Mouse (Mus musculus) heart, embryonic 13.5 days (tissue): ENCODE measurements around the gene Peli2. TPM values are rescaled to one million over a fixed set of nuclear protein-coding genes. Genes with fewer than 3 reads are reported as not detected.

Experiments used
- ATAC-seq: fragments of 200-750 bp; cut with Nextera tagmentation; 2 replicates; pipeline ENCODE4 v1.8.0; 2017; ENCODE audit warnings: moderate TSS enrichment; ENCODE audit not compliant: insufficient number of reproducible peaks, low FRiP score, low TSS enrichment; ENCODE audit errors: extremely low read depth
- H3K27ac ChIP-seq: fragments of 300-500 bp; sonication (generic); replicated peaks from 2 replicates; pipeline ENCODE4 v1.5.1; 2015; ENCODE audit warnings: moderate library complexity, mild to moderate bottlenecking, inconsistent platforms
- H3K27me3 ChIP-seq: fragments of 300-500 bp; sonication (generic); replicated peaks from 2 replicates; pipeline ENCODE4 v1.6.1; 2015; ENCODE audit warnings: mild to moderate bottlenecking, inconsistent platforms
- H3K36me3 ChIP-seq: fragments of 300-500 bp; sonication (generic); 2 replicates; pipeline ENCODE4 v1.6.1; 2015; ENCODE audit warnings: mild to moderate bottlenecking, inconsistent platforms
- H3K4me1 ChIP-seq: fragments of 300-500 bp; sonication (generic); 2 replicates; pipeline ENCODE4 v1.6.1; 2015; ENCODE audit warnings: inconsistent platforms
- H3K4me2 ChIP-seq: fragments of 300-500 bp; sonication (generic); 2 replicates; pipeline ENCODE4 v1.6.1; 2015; ENCODE audit warnings: inconsistent platforms, mild to moderate bottlenecking, moderate library complexity
- H3K4me3 ChIP-seq: fragments of 300-500 bp; sonication (generic); 2 replicates; pipeline ENCODE4 v1.5.1; 2015; ENCODE audit warnings: moderate library complexity, mild to moderate bottlenecking, inconsistent platforms
- H3K9ac ChIP-seq: fragments of 300-500 bp; sonication (generic); 2 replicates; pipeline ENCODE4 v1.6.1; 2015; ENCODE audit warnings: inconsistent platforms, mild to moderate bottlenecking, moderate library complexity
- H3K9me3 ChIP-seq: fragments of 300-500 bp; sonication (generic); 2 replicates; pipeline ENCODE4 v1.6.1; 2016; ENCODE audit warnings: inconsistent platforms
- WGBS: fragments of 180-500 bp; shearing (Covaris S2); methylation state at CpG from one replicate; pipeline ENCODE4 v1.1.7; 2015; ENCODE audit warnings: mixed read lengths; 5-methylcytosine and 5-hydroxymethylcytosine counted together
- polyA plus RNA-seq: library from polyadenylated mRNA; unstranded; fragments of >200 nt; fragmentation: Nextera tagmentation; extraction: Ambion mirVana; gene quantifications from 2 replicates; pipeline ENCODE4 v1.2.1, GENCODE M21; 2015

The Peli2 gene
- polyA plus RNA-seq, 1 experiment from 2014 or later = 2.9 TPM

- Histone ChIP-seq H3K4me2 (no peak overlapping the region), H3K9ac (no peak overlapping the region), H3K9me3 (no peaks in the 10 kb centered on the region), H3K4me3 (no peak overlapping the region), H3K4me1 (peaks cover 44% of the 10 kb centered on the region), H3K27me3 (peaks cover 79% of the 10 kb centered on the region), H3K27ac (no peak overlapping the region), H3K36me3 (no peaks in the 10 kb centered on the region)
- WGBS = 79% methylated on average over 3 of the region's 3 CpGs
- ATAC-seq = no peak
Measured at GRCm38 (mm10) chr14:48139409-48139808, 18.8 kb downstream of the Peli2 start.

DNA sequence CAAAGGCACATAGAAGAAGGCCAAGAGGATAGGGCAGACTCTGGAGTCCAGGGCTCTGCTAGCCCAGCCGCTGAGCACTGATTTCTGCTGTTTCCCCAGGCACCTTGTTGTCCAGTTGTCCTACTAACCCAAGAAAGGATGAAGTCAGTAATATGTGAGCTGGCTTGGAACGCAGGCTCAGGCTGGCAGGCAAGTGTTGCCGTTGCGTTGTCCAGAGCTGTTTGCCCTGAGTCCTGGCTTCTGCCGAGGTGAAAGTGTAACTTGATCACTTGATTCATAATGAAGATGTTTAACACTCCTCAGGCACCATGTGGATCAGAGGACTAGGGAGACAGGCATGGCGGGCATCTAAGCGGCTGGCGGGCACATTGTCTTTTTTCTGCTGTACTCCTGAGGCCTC is 21.1 kb downstream of the Peli2 start:
- H3K4me3 ChIP-seq = no peak overlapping the region
- peaks cover 82% of the 10 kb centered on the region for H3K27me3 ChIP-seq
- WGBS = 77% methylated on average over 8 of the region's 8 CpGs
- H3K4me2 ChIP-seq = no peak overlapping the region
- no peak for ATAC-seq
- H3K36me3 ChIP-seq = no peaks in the 10 kb centered on the region
- no peaks in the 10 kb centered on the region for H3K9me3 ChIP-seq
- peaks cover 33% of the 10 kb centered on the region for H3K4me1 ChIP-seq
- H3K27ac ChIP-seq = no peak overlapping the region
- no peak overlapping the region for H3K9ac ChIP-seq

- WGBS = 64% methylated on average over 10 of the region's 10 CpGs
- Histone ChIP-seq H3K4me3 (no peak overlapping the region), H3K36me3 (no peaks in the 10 kb centered on the region), H3K4me1 (peaks cover 23% of the 10 kb centered on the region), H3K9me3 (no peaks in the 10 kb centered on the region), H3K27me3 (peaks cover 80% of the 10 kb centered on the region), H3K4me2 (no peak overlapping the region), H3K9ac (no peak overlapping the region), H3K27ac (no peak overlapping the region)
- ATAC-seq = no peak
Measured at GRCm38 (mm10) chr14:48142696-48143095, 22.1 kb downstream of the Peli2 start.

DNA sequence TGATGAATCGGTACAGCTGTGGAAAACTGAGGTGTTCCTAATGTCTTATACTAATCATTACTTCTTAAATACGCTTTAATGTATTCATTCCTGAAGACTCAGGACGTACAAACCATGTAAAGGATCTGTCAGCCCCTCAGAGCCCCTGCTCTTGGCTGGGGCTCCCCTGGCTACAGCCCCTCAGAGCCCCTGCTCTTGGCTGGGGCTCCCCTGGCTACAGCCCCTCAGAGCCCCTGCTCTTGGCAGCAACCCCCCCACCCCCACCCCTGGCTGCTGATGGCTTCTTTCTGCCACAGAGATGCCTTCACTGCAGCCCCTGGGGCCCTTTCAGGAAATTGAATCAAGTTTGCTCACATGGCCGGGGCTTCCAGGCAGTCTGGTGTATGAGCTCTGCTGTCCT is 22.5 kb downstream of the Peli2 start:
- no peak overlapping the region for H3K9ac ChIP-seq
- H3K36me3 ChIP-seq = no peaks in the 10 kb centered on the region
- H3K4me1 ChIP-seq = peaks cover 22% of the 10 kb centered on the region
- no peaks in the 10 kb centered on the region for H3K9me3 ChIP-seq
- H3K27ac ChIP-seq = no peak overlapping the region
- ATAC-seq = no peak
- H3K4me3 ChIP-seq = no peak overlapping the region
- 53% methylated on average over 4 of the region's 4 CpGs for WGBS
- H3K27me3 ChIP-seq = peaks cover 78% of the 10 kb centered on the region
- no peak overlapping the region for H3K4me2 ChIP-seq

DNA sequence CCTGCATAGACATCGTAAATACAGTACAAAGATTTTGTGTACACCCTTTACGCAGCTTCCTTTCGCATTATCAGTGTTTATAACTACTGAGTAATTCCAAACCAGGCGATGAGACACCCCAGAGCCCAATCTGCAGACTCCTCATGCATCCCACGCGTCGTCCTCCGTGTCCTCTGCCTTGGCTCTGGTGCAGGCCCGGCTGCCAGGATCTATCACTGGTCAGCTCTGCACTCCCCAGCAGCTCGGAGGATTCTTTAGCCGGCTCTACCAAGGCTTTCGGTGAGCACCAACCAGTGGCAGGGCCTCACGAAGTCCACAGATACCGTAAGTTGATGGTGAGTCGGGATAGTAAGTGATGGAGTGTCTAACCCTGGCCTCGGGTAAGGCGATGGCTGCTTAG is 23.7 kb downstream of the Peli2 start:
- 54% methylated on average over 17 of the region's 17 CpGs for WGBS
- no peak for ATAC-seq

DNA sequence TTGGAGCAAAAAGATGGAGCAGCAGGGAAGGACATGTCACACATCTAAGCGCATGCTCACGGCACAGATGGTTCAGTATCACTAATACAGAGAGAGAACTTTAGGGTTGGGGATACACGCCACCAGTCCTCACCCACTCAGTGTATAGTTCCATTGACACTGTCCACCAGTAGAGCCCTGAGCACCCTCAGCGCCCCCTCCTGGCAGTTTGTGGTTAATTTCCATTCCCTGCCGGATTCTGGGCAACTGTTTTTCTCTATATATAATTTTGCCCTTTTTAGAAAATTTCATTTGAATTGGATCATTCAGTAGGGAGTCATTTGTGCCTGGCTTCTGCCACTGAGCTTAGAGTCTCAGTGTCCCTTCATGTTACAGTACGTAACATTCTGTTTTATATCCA is 27.1 kb downstream of the Peli2 start:
- H3K4me3 ChIP-seq = no peak overlapping the region
- 83% methylated on average over 6 of the region's 6 CpGs for WGBS
- H3K27me3 ChIP-seq = peaks cover 43% of the 10 kb centered on the region
- no peak overlapping the region for H3K9ac ChIP-seq
- no peak overlapping the region for H3K4me2 ChIP-seq
- no peaks in the 10 kb centered on the region for H3K9me3 ChIP-seq
- H3K36me3 ChIP-seq = no peaks in the 10 kb centered on the region
- H3K4me1 ChIP-seq = peaks cover 20% of the 10 kb centered on the region
- no peak overlapping the region for H3K27ac ChIP-seq
- ATAC-seq = no peak

More for the DNA sequence above, 23.7 kb downstream of the Peli2 start:
- Histone ChIP-seq H3K27ac (no peak overlapping the region), H3K4me3 (no peak overlapping the region), H3K4me1 (peaks cover 20% of the 10 kb centered on the region), H3K36me3 (no peaks in the 10 kb centered on the region), H3K27me3 (peaks cover 67% of the 10 kb centered on the region), H3K9ac (no peak overlapping the region), H3K4me2 (no peak overlapping the region), H3K9me3 (no peaks in the 10 kb centered on the region)

- 71% methylated on average over 6 of the region's 6 CpGs for WGBS
- Histone ChIP-seq H3K4me1 (peaks cover 11% of the 10 kb centered on the region), H3K4me2 (no peak overlapping the region), H3K9me3 (no peaks in the 10 kb centered on the region), H3K9ac (no peak overlapping the region), H3K27me3 (peaks cover 40% of the 10 kb centered on the region), H3K4me3 (no peak overlapping the region), H3K27ac (no peak overlapping the region), H3K36me3 (no peaks in the 10 kb centered on the region)
- ATAC-seq = no peak
Measured at GRCm38 (mm10) chr14:48148615-48149014, 28.0 kb downstream of the Peli2 start.

- H3K9me3 ChIP-seq = no peaks in the 10 kb centered on the region
- H3K27ac ChIP-seq = no peak overlapping the region
- H3K4me2 ChIP-seq = no peak overlapping the region
- H3K9ac ChIP-seq = no peak overlapping the region
- H3K27me3 ChIP-seq = peaks cover 39% of the 10 kb centered on the region
- 80% methylated on average over 9 of the region's 9 CpGs for WGBS
- ATAC-seq = no peak
- H3K4me3 ChIP-seq = no peak overlapping the region
- H3K4me1 ChIP-seq = peaks cover 4% of the 10 kb centered on the region; the same call in 1 of the 2 replicates
- H3K36me3 ChIP-seq = no peaks in the 10 kb centered on the region
Measured at GRCm38 (mm10) chr14:48149351-48149750, 28.7 kb downstream of the Peli2 start.

GRCm38 (mm10) chr14:48150903-48151302 is 30.3 kb downstream of the Peli2 start:
- no peaks in the 10 kb centered on the region for H3K9me3 ChIP-seq
- H3K9ac ChIP-seq = no peak overlapping the region
- H3K36me3 ChIP-seq = no peaks in the 10 kb centered on the region
- no peak for ATAC-seq
- peaks cover 24% of the 10 kb centered on the region for H3K27me3 ChIP-seq
- WGBS = 73% methylated on average over 1 of the region's 1 CpGs
- H3K4me1 ChIP-seq = no peaks in the 10 kb centered on the region
- no peak overlapping the region for H3K27ac ChIP-seq
- H3K4me3 ChIP-seq = no peak overlapping the region
- H3K4me2 ChIP-seq = no peak overlapping the region

- Histone ChIP-seq H3K4me3 (no peak overlapping the region), H3K27ac (no peak overlapping the region), H3K27me3 (peaks cover 21% of the 10 kb centered on the region), H3K36me3 (no peaks in the 10 kb centered on the region), H3K4me2 (no peak overlapping the region), H3K9ac (no peak overlapping the region), H3K4me1 (no peaks in the 10 kb centered on the region), H3K9me3 (no peaks in the 10 kb centered on the region)
- 42% methylated on average over 2 of the region's 2 CpGs for WGBS
- no peak for ATAC-seq
Measured at GRCm38 (mm10) chr14:48151554-48151953, 30.9 kb downstream of the Peli2 start.

GRCm38 (mm10) chr14:48153064-48153463 is 32.4 kb downstream of the Peli2 start:
- H3K4me1 ChIP-seq = no peaks in the 10 kb centered on the region
- no peak overlapping the region for H3K27ac ChIP-seq
- H3K9ac ChIP-seq = no peak overlapping the region
- peaks cover 10% of the 10 kb centered on the region for H3K27me3 ChIP-seq
- no peaks in the 10 kb centered on the region for H3K36me3 ChIP-seq
- WGBS = 53% methylated on average over 2 of the region's 2 CpGs
- no peak overlapping the region for H3K4me3 ChIP-seq
- ATAC-seq = no peak
- no peaks in the 10 kb centered on the region for H3K9me3 ChIP-seq
- H3K4me2 ChIP-seq = no peak overlapping the region

GRCm38 (mm10) chr14:48153865-48154511 is 33.4 kb downstream of the Peli2 start:
- 66% methylated on average over 5 of the region's 5 CpGs for WGBS
- no peak overlapping the region for H3K4me3 ChIP-seq
- H3K27ac ChIP-seq = no peak overlapping the region

More at GRCm38 (mm10) chr14:48153865-48154511, 33.4 kb downstream of the Peli2 start:
- H3K9ac ChIP-seq = no peak overlapping the region
- H3K4me1 ChIP-seq = no peaks in the 10 kb centered on the region
- no peak overlapping the region for H3K4me2 ChIP-seq
- H3K27me3 ChIP-seq = peaks cover 10% of the 10 kb centered on the region
- no peaks in the 10 kb centered on the region for H3K36me3 ChIP-seq
- ATAC-seq = no peak
- no peaks in the 10 kb centered on the region for H3K9me3 ChIP-seq
